Mouse (Mus musculus): ENCODE measurements around the gene Gprc5b.

DNA sequence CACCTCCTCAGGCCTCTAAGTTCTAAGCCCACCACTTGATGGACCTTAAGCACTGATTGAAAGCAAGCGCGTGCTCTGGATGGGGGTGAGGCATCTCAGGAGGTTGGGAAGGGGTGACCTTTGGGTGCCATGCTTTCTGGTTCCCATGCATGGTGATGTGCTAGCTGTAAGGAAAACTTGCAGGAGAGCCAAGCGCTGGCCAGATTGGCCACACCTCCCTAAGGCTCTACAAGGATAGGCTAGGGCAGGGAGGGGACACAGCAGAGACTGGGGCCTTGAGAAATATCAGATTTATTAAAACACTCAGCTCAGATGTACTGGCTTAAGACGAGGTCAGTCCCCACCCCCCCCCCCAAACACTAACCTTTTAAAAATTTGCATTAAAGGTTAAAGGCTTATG is 21.6 kb downstream of the Gprc5b start:
- TF ChIP-seq CTCF (IDR thresholded peaks at IDR 0.05; ENCODE audit: low read depth) (no peak), EP300 (optimal IDR thresholded peaks at IDR 0.05) (no peak)

All from stomach, postnatal 0 days (tissue).